Mouse (Mus musculus): ENCODE results near the gene Msh5. TPM values are rescaled to one million over a fixed set of nuclear protein-coding genes. Genes with fewer than 3 reads are reported as not detected.

The Msh5 gene
- polyA plus RNA-seq, 1 experiment from 2014 or later = 2.3 TPM

- Histone ChIP-seq H3K9me3 (replicated peaks; ENCODE audit: control insufficient read depth, low read length) (no peaks in the 10 kb centered on the region), H3K4me1 (ENCODE audit: control insufficient read depth, insufficient read depth, low read length) (peaks cover 11% of the 10 kb centered on the region; the same call in 1 of the 2 replicates), H3K36me3 (ENCODE audit: control insufficient read depth, insufficient read depth, low read length) (no peaks in the 10 kb centered on the region), H3K27me3 (replicated peaks; ENCODE audit: control insufficient read depth, insufficient read depth, low read length) (no peaks in the 10 kb centered on the region), H3K27ac (ENCODE audit: low read depth, low read length) (no peak overlapping the region), H3K4me3 (ENCODE audit: low read depth, low read length) (no peak overlapping the region), H3K9ac (ENCODE audit: low read length) (no peak overlapping the region), H3K4me2 (ENCODE audit: low read length) (no peak overlapping the region)
- 60% methylated on average over 17 of the region's 17 CpGs for WGBS
- no peak for ATAC-seq
- DNase-seq (ENCODE audit: low spot score) = no peak
These were observed 27.6 kb upstream of the Msh5 start for GRCm38 (mm10) chr17:35074097-35074496.

GRCm38 (mm10) chr17:35071454-35071853 is 24.9 kb upstream of the Msh5 start:
- H3K36me3 ChIP-seq (ENCODE audit: control insufficient read depth, insufficient read depth, low read length) = no peaks in the 10 kb centered on the region
- WGBS = 86% methylated on average over 9 of the region's 9 CpGs
- 0 out of 2 replicates have a peak, but pooled peaks cover 7% of the 10 kb centered on the region for H3K27me3 ChIP-seq (replicated peaks; ENCODE audit: control insufficient read depth, insufficient read depth, low read length)
- no peak overlapping the region for H3K27ac ChIP-seq (ENCODE audit: low read depth, low read length)
- H3K9me3 ChIP-seq (replicated peaks; ENCODE audit: control insufficient read depth, low read length) = no peaks in the 10 kb centered on the region
- H3K4me2 ChIP-seq (ENCODE audit: low read length) = no peak overlapping the region
- no peak overlapping the region for H3K9ac ChIP-seq (ENCODE audit: low read length)
- no peak for DNase-seq (ENCODE audit: low spot score)
- no peak for ATAC-seq
- H3K4me1 ChIP-seq (ENCODE audit: control insufficient read depth, insufficient read depth, low read length) = no peaks in the 10 kb centered on the region
- H3K4me3 ChIP-seq (ENCODE audit: low read depth, low read length) = no peak overlapping the region

DNA sequence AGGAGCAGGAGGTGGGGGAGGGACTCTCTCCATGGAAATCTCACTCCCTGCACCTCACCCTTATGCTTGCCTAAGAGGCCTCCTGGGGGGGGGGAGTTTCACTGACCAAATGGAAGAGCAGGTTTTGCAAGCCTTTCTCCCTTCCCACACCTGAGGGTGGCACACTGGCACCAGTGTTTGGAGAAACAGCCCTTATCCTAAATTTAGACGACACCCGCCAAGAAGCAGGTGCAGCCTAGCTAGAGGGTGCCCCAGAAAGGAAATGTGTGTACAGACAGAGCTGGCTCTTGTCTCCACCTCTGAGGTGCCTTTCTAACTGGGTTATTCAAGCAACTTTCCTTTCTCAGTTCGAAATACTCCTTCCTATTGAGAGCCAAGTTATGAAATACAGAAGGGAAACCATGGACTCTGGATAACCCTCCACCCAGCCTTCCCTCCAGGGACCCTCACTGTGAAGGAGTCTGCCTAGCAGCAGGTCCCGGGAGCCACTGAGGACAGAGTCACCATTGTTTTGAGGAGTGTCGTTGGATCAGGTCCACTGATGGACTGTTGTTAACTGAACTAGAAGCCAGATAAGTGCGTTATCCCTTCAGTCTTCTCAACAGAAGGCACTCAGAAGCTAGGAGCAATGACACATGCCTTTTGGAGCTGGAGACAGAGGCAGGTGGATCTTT is 24.1 kb upstream of the Msh5 start:
- H3K27ac ChIP-seq (ENCODE audit: low read depth, low read length) = no peak overlapping the region
- H3K9ac ChIP-seq (ENCODE audit: low read length) = no peak overlapping the region
- H3K27me3 ChIP-seq (replicated peaks; ENCODE audit: control insufficient read depth, insufficient read depth, low read length) = peaks cover 14% of the 10 kb centered on the region
- DNase-seq (ENCODE audit: low spot score) (no peak), ATAC-seq (no peak)
- H3K4me2 ChIP-seq (ENCODE audit: low read length) = no peak overlapping the region
- H3K36me3 ChIP-seq (ENCODE audit: control insufficient read depth, insufficient read depth, low read length) = no peaks in the 10 kb centered on the region
- 62% methylated on average over 6 of the region's 6 CpGs for WGBS
- no peaks in the 10 kb centered on the region for H3K4me1 ChIP-seq (ENCODE audit: control insufficient read depth, insufficient read depth, low read length)
- H3K4me3 ChIP-seq (ENCODE audit: low read depth, low read length) = no peak overlapping the region
- no peaks in the 10 kb centered on the region for H3K9me3 ChIP-seq (replicated peaks; ENCODE audit: control insufficient read depth, low read length)

- no peak for ATAC-seq
- Histone ChIP-seq H3K4me3 (ENCODE audit: low read depth, low read length) (no peak overlapping the region), H3K4me2 (ENCODE audit: low read length) (no peak overlapping the region), H3K27me3 (replicated peaks; ENCODE audit: control insufficient read depth, insufficient read depth, low read length) (peaks cover 32% of the 10 kb centered on the region), H3K36me3 (ENCODE audit: control insufficient read depth, insufficient read depth, low read length) (0 out of 2 replicates have a peak, but pooled peaks cover 1% of the 10 kb centered on the region), H3K9ac (ENCODE audit: low read length) (no peak overlapping the region), H3K4me1 (ENCODE audit: control insufficient read depth, insufficient read depth, low read length) (peaks cover 7% of the 10 kb centered on the region), H3K9me3 (replicated peaks; ENCODE audit: control insufficient read depth, low read length) (no peaks in the 10 kb centered on the region), H3K27ac (ENCODE audit: low read depth, low read length) (no peak overlapping the region)
- 87% methylated on average over 17 of the region's 17 CpGs for WGBS
- no peak for DNase-seq (ENCODE audit: low spot score)
These were observed 21.8 kb upstream of the Msh5 start for GRCm38 (mm10) chr17:35068213-35068914.

DNA sequence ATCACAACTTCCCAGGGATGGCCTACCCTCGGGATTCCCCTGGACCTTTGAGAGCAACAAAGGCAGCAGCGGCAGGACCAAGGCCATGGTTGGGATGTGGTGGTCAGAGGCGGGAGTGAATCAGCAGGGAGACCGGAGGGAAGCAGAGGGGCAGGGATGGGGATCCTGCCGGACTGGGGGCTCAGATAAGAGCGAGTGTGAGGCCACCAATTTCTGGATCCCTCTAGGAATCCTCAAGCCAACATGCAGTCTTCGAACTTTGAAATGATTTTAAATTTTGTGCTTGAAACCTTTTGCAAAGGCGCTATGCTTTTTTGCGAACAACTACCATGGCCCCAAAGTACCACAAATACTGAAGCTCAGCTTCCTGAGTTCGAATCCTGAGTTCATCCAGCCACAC is 19.5 kb upstream of the Msh5 start, which contains the start of gene Mpig6b:
TSS of gene Mpig6b (minus strand) at position 101 of the 400 bp plus-strand sequence.
- 45% methylated on average over 10 of the region's 10 CpGs for WGBS
- H3K4me2 ChIP-seq (ENCODE audit: low read length) = peak within 1 kb of the TSS; percentile 47
- H3K27me3 ChIP-seq (replicated peaks; ENCODE audit: control insufficient read depth, insufficient read depth, low read length) = peaks cover 32% of the 10 kb centered on the region
- no peak within 1 kb of the TSS for H3K27ac ChIP-seq (ENCODE audit: low read depth, low read length)
- peaks cover 7% of the 10 kb centered on the region for H3K4me1 ChIP-seq (ENCODE audit: control insufficient read depth, insufficient read depth, low read length)
- no peaks in the 10 kb centered on the region for H3K9me3 ChIP-seq (replicated peaks; ENCODE audit: control insufficient read depth, low read length)
- peak within 1 kb of the TSS; percentile 37 for H3K9ac ChIP-seq (ENCODE audit: low read length)
- H3K36me3 ChIP-seq (ENCODE audit: control insufficient read depth, insufficient read depth, low read length) = peaks cover 22% of the 10 kb centered on the region
- DNase-seq (ENCODE audit: low spot score) (no peak), ATAC-seq (no peak)
- peak within 1 kb of the TSS; percentile 17 for H3K4me3 ChIP-seq (ENCODE audit: low read depth, low read length)

GRCm38 (mm10) chr17:35064951-35065947 is 18.7 kb upstream of the Msh5 start, which contains the start of gene Ly6g6c:
Gene Ly6g6c, plus strand, starts transcription at chr17:35065388.
- WGBS = 2% methylated on average over 48 of the region's 48 CpGs
- DNase-seq (ENCODE audit: low spot score) = no peak
- peak within 1 kb of the TSS; percentile 37 for H3K9ac ChIP-seq (ENCODE audit: low read length)

GRCm38 (mm10) chr17:35064378-35064877 is 17.9 kb upstream of the Msh5 start:
- 32% methylated on average over 10 of the region's 10 CpGs for WGBS
- Histone ChIP-seq H3K27ac (ENCODE audit: low read depth, low read length) (no peak overlapping the region), H3K36me3 (ENCODE audit: control insufficient read depth, insufficient read depth, low read length) (peaks cover 28% of the 10 kb centered on the region), H3K9ac (ENCODE audit: low read length) (no peak overlapping the region), H3K27me3 (replicated peaks; ENCODE audit: control insufficient read depth, insufficient read depth, low read length) (peaks cover 32% of the 10 kb centered on the region), H3K4me1 (ENCODE audit: control insufficient read depth, insufficient read depth, low read length) (peaks cover 17% of the 10 kb centered on the region), H3K4me2 (ENCODE audit: low read length) (no peak overlapping the region; the same call in 1 of the 2 replicates), H3K4me3 (ENCODE audit: low read depth, low read length) (0 out of 2 replicates have a peak overlapping the region, but pooled peaks have one; percentile 17), H3K9me3 (replicated peaks; ENCODE audit: control insufficient read depth, low read length) (no peaks in the 10 kb centered on the region)
- ATAC-seq = no peak
- DNase-seq (ENCODE audit: low spot score) = no peak

More at GRCm38 (mm10) chr17:35064951-35065947, 18.7 kb upstream of the Msh5 start, which contains the start of gene Ly6g6c:
- peaks cover 32% of the 10 kb centered on the region for H3K27me3 ChIP-seq (replicated peaks; ENCODE audit: control insufficient read depth, insufficient read depth, low read length)
- 0 out of 2 replicates have a peak, but pooled peaks have one; percentile 45 for ATAC-seq
- H3K4me1 ChIP-seq (ENCODE audit: control insufficient read depth, insufficient read depth, low read length) = peaks cover 14% of the 10 kb centered on the region
- H3K27ac ChIP-seq (ENCODE audit: low read depth, low read length) = no peak within 1 kb of the TSS
- H3K36me3 ChIP-seq (ENCODE audit: control insufficient read depth, insufficient read depth, low read length) = peaks cover 28% of the 10 kb centered on the region
- H3K4me2 ChIP-seq (ENCODE audit: low read length) = peak within 1 kb of the TSS; percentile 47
- H3K4me3 ChIP-seq (ENCODE audit: low read depth, low read length) = peak within 1 kb of the TSS; percentile 17
- H3K9me3 ChIP-seq (replicated peaks; ENCODE audit: control insufficient read depth, low read length) = no peaks in the 10 kb centered on the region

GRCm38 (mm10) chr17:35063466-35063865 is 16.9 kb upstream of the Msh5 start:
- Histone ChIP-seq H3K4me2 (ENCODE audit: low read length) (no peak overlapping the region), H3K4me3 (ENCODE audit: low read depth, low read length) (no peak overlapping the region), H3K4me1 (ENCODE audit: control insufficient read depth, insufficient read depth, low read length) (peaks cover 20% of the 10 kb centered on the region), H3K27me3 (replicated peaks; ENCODE audit: control insufficient read depth, insufficient read depth, low read length) (peaks cover 32% of the 10 kb centered on the region), H3K9ac (ENCODE audit: low read length) (no peak overlapping the region), H3K9me3 (replicated peaks; ENCODE audit: control insufficient read depth, low read length) (no peaks in the 10 kb centered on the region), H3K36me3 (ENCODE audit: control insufficient read depth, insufficient read depth, low read length) (peaks cover 29% of the 10 kb centered on the region), H3K27ac (ENCODE audit: low read depth, low read length) (no peak overlapping the region)
- DNase-seq (ENCODE audit: low spot score) (no peak), ATAC-seq (no peak)
- 93% methylated on average over 3 of the region's 3 CpGs for WGBS
